Mouse (Mus musculus) c-Kit-positive CD71-positive TER-119-positive erythroid progenitor cells, embryonic 14.5 days (primary cell): ENCODE data around the gene Phactr2.

Source experiments
- DNase-seq: peaks from one replicate; pipeline ENCODE4 v3.0.0-alpha.2; 2013; ENCODE audit warnings: low spot score

Phactr2 gene

DNA sequence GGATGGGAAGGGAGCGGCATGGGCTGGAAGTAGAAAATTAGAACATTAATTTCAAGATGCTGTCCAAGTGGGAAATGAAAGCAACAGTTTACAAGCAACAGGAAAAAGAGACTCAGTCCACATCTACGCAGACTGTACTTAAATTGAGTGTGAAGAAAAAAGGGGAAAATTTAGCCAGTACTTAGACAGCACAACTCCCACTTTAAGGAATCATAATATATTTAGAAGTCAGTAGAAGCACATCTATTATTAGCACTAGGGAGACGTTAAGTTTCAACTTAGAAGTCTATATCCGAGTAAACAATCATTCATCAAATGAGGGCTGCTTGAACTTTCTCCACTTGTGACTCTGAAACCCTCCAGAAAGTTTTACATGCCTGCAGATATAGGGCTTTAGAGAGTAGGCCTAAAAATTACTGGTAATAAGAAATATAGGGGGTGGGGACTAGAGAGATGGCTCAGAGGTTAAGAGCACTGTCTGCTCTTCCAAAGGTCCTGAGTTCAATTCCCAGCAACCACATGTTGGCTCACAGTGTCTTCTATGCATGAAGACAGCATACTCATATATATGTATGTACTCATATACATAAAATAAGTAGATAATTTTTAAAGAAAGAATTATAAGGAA, 142.7 kb downstream of the Phactr2 start:
- no peak for DNase-seq

DNA sequence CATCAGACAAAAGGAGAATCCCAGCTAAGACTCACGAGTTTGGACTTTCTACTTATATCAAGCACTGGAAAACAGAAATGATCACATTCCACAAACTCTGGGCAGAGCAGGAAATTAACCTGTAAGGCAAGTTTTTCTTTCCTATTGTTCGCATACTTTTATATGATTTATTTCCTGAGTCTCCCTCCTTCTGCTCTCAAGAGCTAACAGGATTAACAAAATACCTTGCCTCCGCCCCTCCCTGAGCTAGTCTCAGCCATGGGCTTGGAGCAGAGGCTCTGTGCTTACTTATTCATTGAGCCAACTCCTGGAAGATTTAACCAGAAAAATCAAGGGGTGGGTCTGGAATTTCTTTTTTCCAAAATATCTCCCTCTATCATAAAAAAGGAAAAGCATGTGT, 145.6 kb downstream of the Phactr2 start:
- DNase-seq: no peak

- DNase-seq: no peak
Measured at GRCm38 (mm10) chr10:13326149-13326873, 147.9 kb downstream of the Phactr2 start.

DNA sequence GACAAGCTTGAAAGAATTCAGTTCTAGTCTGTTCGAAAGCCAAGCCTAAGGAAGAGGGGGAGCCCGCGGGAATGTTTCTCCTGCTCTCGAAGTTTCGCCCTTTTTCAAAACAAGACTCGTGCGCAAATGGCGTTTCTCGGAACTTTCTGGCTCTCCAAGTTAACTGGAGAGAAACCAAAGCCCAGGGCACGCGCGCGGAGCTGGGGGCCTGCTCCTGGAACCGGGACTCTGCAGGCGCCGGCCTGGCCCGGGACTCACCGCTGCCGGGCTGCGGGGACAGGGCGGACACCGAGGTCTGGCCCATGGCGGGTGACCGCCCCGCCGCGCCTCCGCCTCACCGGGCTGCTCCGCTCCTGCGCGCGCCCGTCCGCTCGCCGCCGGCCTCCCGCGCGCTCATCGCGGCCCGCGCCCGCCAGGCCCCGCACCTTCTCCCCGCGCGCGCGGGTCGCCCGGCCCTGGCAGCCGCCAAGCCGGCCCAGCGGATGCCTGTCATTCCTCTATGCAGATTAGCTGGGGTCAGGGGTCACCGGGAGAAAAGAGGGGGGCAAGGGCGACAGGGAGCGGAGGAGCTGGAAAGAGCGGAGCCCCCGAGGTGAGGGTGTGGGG, 150.3 kb downstream of the Phactr2 start:
- no peak for DNase-seq

DNA sequence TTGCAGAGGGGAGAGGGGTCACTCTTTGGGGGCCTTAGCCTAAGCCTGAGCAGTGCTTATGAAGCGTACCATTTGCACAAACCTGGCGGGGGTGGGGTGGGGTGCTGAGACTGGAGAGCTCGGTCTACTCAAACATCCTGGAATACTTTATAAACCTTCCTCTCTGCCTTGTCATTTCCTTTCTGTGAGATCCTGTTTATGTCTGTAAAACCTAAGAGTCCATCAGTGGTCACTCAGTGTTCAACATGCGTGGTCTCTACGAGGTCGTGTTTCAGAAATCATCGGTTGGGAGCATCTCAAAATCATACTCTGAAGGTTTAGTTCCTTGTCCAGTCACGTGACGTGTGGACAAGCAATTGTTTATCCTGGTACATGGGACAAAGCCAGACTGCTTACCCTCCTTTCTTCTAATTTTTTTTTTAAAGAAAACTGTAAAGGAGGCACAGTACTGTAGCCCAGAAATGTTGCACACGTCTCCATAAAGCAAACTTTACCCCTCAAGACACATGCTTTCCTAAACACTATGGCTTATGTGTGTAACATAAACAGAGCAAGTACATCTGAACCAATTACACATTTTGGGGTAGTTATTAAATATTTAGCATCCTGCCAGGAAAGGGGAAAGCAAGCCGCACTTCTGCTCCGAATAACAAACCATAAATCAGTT, 150.9 kb downstream of the Phactr2 start:
- no peak for DNase-seq

DNA sequence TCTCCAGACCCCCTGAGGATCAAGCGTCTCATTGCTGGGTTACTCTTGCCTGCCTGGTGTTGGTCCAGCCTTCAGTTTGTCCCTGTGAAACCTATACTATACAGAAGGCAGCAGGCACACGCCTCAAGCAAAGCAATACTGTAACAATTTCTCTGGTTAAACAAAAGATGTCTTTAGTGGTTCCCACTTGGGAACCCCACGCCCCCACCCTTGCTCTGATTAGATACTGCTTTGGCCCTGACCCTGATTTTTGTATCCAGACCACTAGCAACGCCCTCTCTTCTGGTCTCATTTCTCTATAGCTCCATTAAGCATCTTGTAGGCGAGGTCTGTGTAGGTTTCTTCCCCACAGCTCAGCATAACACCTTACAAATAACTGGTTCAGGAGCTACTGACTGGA, 159.2 kb downstream of the Phactr2 start:
- no peak for DNase-seq

- no peak for DNase-seq
Measured at GRCm38 (mm10) chr10:13312576-13312975, 161.6 kb downstream of the Phactr2 start.

- no peak for DNase-seq
Measured at GRCm38 (mm10) chr10:13311612-13312011, 162.6 kb downstream of the Phactr2 start.

GRCm38 (mm10) chr10:13310075-13310474, 164.1 kb downstream of the Phactr2 start:
- DNase-seq: no peak

GRCm38 (mm10) chr10:13304641-13305241, 169.5 kb downstream of the Phactr2 start:
- no peak for DNase-seq

DNA sequence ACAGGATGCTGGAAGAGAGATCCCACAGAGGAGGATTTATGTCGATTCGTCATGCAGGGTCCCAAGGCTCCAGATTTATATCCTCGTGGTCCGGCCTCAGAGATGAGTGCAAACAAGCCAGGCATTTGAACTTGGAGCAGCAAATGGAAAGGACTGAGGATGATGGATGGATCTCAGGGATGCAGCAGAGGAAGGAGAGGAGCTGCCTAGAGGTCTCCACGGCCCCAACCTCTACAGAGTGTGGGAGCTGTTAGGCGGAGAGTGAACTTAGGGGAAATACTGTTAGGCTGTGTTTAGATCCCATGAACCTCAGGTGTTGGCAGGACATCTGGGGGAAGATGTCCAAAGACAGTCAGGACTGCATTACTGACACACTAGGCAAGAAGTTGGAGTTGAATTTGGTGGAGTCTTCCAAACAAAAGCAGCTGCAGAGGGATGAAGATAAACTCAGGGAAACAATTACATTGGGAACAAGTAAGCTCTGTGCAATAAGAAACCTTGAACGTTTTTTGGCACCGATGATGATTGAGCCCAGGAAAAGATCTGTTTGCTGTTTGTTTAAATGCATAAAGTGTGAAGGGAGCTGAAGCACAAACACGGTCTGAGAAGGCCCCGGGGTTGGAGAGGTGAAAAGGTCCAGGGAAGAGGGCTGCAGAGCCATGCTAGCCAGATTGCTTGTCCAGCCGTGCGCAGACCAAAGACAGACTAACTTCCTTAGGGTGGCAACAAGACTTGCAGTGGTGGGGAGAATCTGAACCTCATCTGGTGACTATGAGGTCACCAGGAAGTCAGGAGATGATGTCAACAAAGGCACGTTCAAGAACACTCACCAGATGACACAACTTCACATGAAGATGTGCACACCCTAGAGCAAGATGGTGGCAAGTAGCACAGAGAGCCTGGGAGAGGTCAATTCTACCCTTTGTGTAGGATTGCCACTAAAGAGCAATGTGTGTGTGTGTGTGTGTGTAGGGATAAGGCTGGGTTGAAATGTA, 170.6 kb downstream of the Phactr2 start:
- DNase-seq: no peak

DNA sequence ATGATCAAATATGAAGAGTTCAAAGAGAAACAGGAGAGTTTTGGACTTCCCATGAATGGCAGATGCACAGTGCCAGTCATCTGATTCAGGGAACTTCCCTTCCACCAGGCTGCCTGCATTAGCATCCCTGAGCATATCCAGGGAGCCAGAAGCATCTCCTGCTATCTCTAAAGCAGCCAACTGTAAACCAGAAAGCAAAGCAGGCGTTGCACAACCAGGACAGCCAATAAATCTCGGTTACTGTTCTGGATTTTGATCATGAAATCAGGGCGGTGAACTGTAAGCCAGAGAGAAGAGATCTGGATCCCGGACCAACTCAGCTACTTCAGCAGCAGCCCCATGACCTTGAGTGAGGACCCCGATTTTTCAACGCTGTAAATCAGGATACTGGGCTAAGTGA, 173.6 kb downstream of the Phactr2 start:
- no peak for DNase-seq

DNA sequence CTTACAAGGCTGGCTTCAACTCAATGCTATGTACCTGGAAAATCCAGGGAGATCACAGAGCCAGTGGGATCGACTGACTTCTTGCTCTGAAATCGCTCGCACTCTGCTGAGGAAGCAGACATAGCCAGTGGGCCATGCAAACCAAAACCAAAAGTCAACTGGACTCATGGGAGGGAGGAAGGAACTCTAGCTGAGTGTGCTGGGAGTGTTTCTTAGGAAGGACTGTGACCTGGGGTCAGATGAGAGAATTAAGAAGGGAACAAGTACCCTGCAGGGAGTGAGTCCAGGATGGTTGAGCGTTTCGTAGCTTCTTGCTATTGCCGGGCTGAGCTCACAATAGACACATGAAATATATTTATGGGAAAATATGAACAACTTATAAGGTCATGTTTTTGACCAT, 174.0 kb downstream of the Phactr2 start:
- DNase-seq: no peak

GRCm38 (mm10) chr10:13294886-13295285, 179.3 kb downstream of the Phactr2 start:
- no peak for DNase-seq

DNA sequence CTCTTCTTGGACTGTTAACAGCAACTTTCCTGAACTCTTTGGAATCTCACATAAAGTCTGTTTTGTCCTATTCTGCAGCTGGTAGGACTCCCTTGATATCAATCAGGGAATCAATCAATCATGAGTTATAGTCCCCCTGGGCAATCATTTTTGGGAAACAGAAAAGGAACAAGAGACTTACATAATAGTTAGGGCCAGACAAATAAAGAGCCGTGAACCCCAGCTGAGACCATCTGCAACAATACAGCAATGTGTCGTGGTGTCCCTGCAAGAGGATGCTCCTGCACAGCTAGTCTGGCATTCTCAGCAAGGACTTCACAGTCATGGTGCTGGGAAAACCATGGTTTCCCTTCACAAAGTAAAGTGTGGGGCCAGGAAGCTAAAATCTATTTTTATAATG, 182.2 kb downstream of the Phactr2 start:
- no peak for DNase-seq

DNA sequence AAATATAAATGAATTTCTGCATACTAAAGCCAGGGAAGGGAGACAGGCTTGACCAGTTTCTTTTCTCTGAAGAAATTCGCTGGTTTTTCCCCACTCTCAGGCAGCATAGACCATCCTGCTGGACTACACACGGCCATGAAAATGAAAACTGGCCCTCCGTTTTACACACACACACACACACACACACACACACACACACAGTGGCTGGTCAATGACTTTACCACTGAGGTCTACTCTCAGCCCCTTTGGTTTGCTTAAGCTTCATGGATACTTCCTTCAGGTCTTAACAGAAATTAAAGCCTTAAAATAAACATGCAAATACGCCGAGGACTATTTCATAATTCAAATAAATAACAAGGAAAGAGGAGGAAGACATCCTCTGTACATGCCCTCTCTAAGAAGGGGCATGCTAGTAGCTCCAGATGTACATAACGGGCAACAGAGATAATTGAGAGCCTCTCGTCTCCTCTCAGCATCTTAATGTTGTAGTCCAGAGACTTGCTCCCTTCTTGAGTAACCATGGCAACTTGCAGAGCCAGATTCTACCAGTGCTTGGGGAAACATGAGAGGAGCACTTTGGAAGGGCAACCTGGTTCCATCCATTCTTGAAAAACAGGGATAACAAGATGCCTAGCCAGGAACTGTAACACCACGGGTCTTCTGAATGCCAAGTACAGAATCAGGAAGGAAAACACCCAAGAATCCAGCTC, 184.8 kb downstream of the Phactr2 start:
- DNase-seq: no peak

- no peak for DNase-seq
Measured at GRCm38 (mm10) chr10:13288296-13288695, 185.9 kb downstream of the Phactr2 start.

DNA sequence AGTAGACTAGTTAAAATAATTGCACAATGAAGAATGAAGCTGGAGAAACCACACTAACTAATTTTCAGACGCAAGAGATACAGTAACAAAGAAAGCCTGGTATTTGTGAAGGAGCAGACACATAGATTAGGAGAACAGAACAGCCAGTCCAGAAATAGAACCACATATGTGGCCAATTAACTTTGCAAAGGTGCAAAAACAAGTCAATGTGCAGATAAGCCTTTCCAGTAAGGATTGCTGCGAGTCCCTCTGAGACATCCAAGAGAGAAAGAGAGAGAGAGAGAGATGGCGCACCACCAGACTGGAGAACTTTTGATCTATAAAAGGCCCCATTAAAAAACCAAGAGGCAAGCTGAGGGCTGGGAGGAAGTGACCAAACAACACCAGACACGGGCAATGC, 190.8 kb downstream of the Phactr2 start:
- DNase-seq: no peak

DNA sequence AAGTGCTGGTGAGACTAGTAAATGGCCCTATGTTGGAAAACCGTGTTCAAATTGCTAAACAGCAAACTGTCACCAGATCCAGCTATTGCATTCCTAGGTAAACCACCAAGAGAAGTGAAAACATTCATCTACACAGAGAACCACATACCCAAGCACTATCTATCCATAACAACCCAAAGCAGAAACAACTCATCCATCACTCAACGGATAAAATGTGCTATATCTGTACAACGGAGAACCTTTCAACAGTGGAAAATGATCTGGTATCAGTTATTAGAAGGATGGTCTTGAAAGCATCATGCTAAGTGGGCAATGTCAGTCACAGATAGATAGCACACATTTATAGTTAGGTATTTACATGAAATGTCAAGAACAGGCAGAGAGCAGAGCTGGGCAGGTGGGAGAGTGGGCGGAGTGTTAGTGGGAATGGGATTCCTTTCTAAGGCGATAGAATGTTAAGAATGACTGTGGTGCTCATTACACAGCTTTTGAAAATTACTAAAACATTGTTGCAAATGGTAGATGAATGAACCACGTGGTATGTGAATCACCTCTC, 193.8 kb downstream of the Phactr2 start:
- no peak for DNase-seq

- DNase-seq: no peak
Measured at GRCm38 (mm10) chr10:13276298-13276697, 197.9 kb downstream of the Phactr2 start.
